Mouse (Mus musculus): ENCODE data around the gene Psma3. TPM values are rescaled to one million over a fixed set of nuclear protein-coding genes. Genes with fewer than 3 reads are reported as not detected.

Psma3 gene
- polyA plus RNA-seq, 1 experiment from 2014 or later: 468 TPM

- Histone ChIP-seq H3K27ac (no peak overlapping the region), H3K4me3 (no peak overlapping the region), H3K9ac (no peak overlapping the region), H3K36me3 (peaks cover 75% of the 10 kb centered on the region), H3K4me1 (no peaks in the 10 kb centered on the region), H3K9me3 (replicated peaks) (no peaks in the 10 kb centered on the region), H3K27me3 (replicated peaks) (no peaks in the 10 kb centered on the region), H3K4me2 (no peak overlapping the region)
- WGBS (ENCODE audit: insufficient replicate concordance): 93% methylated on average over 5 of the region's 5 CpGs
- no peak for ATAC-seq
These were observed 56.3 kb downstream of the Psma3 start for GRCm38 (mm10) chr12:71030722-71031121.

DNA sequence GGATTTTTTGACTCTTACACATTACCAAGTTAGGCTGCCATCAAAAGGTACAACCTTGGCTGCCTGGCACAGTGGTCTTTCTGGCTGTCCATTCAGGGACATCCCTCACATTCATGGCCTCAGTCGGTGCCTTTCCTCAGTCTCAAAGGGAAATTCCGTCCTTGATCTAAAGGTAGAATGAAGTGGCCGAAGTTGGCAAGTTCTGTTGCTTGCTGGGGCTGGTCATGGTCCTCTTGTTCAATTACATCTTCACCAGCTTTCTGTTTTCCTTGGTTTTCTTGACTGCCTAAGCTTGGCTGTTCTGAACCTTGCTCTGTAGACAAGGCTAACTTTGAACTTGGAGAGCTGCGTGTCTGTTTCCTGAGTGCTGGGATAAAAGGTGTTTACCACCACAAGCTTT lies 61.4 kb downstream of the Psma3 start:
- WGBS (ENCODE audit: insufficient replicate concordance): 89% methylated on average over 4 of the region's 4 CpGs
- no peaks in the 10 kb centered on the region for H3K9me3 ChIP-seq (replicated peaks)
- no peak for ATAC-seq
- no peak overlapping the region for H3K4me3 ChIP-seq
- H3K36me3 ChIP-seq: peaks cover 77% of the 10 kb centered on the region
- no peak overlapping the region for H3K27ac ChIP-seq
- H3K4me2 ChIP-seq: no peak overlapping the region
- H3K27me3 ChIP-seq (replicated peaks): no peaks in the 10 kb centered on the region
- no peak overlapping the region for H3K9ac ChIP-seq
- H3K4me1 ChIP-seq: peaks cover 14% of the 10 kb centered on the region

DNA sequence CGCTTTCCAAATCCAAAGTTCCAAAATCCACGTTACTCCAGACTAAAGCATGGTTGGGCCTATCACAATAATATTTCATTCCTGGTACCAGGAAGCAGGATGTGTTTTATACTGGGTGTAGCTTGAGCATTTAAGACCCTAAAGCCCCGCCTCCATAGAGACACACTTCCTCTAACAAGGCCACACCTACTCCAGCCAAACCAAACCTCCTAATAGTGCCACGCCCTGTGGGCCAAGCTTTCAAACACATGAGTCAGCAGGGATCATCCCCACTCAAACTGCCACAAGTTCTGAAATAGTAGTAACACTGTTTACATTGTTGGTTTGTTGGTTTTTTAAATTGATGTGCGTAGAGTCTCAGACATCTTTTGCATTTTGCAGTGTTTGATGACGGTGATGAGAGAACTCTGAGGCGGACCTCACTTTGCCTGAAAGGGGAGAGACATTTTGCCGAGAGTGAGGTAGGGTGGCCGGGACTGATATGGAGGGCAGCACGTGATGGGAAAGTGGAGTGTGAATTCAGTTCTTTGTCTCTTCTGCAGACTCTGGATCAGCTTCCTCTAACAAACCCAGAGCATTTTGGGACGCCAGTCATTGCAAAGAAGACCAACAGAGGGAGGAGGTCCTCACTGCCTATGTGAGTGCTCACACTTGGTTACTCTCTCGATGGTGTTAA lies 62.4 kb downstream of the Psma3 start:
- peak; percentile 85 for ATAC-seq
- WGBS (ENCODE audit: insufficient replicate concordance): 84% methylated on average over 12 of the region's 12 CpGs

GRCm38 (mm10) chr12:71040462-71040861 lies 66.0 kb downstream of the Psma3 start:
- H3K9me3 ChIP-seq (replicated peaks): no peaks in the 10 kb centered on the region
- ATAC-seq: no peak
- 76% methylated on average over 7 of the region's 7 CpGs for WGBS (ENCODE audit: insufficient replicate concordance)
- H3K4me1 ChIP-seq: peaks cover 14% of the 10 kb centered on the region
- H3K4me2 ChIP-seq: no peak overlapping the region
- no peak overlapping the region for H3K9ac ChIP-seq
- H3K4me3 ChIP-seq: no peak overlapping the region
- H3K27ac ChIP-seq: no peak overlapping the region
- H3K36me3 ChIP-seq: peaks cover 85% of the 10 kb centered on the region
- H3K27me3 ChIP-seq (replicated peaks): no peaks in the 10 kb centered on the region

More for the DNA sequence above, 62.4 kb downstream of the Psma3 start:
- H3K27me3 ChIP-seq (replicated peaks): no peaks in the 10 kb centered on the region
- H3K9ac ChIP-seq: no peak overlapping the region
- H3K27ac ChIP-seq: peak overlapping the region; percentile 31; the same call in 1 of the 2 replicates
- peaks cover 83% of the 10 kb centered on the region for H3K36me3 ChIP-seq
- peaks cover 14% of the 10 kb centered on the region for H3K4me1 ChIP-seq
- no peak overlapping the region for H3K4me3 ChIP-seq
- H3K9me3 ChIP-seq (replicated peaks): no peaks in the 10 kb centered on the region
- H3K4me2 ChIP-seq: no peak overlapping the region

GRCm38 (mm10) chr12:71042451-71042850 lies 68.0 kb downstream of the Psma3 start:
- no peaks in the 10 kb centered on the region for H3K9me3 ChIP-seq (replicated peaks)
- 0 out of 2 replicates have a peak, but pooled peaks cover 3% of the 10 kb centered on the region for H3K4me1 ChIP-seq
- no peak for ATAC-seq
- no peak overlapping the region for H3K9ac ChIP-seq
- H3K36me3 ChIP-seq: peaks cover 84% of the 10 kb centered on the region
- H3K27ac ChIP-seq: no peak overlapping the region
- WGBS (ENCODE audit: insufficient replicate concordance): 84% methylated on average over 1 of the region's 1 CpGs
- no peak overlapping the region for H3K4me3 ChIP-seq
- no peaks in the 10 kb centered on the region for H3K27me3 ChIP-seq (replicated peaks)
- no peak overlapping the region for H3K4me2 ChIP-seq

DNA sequence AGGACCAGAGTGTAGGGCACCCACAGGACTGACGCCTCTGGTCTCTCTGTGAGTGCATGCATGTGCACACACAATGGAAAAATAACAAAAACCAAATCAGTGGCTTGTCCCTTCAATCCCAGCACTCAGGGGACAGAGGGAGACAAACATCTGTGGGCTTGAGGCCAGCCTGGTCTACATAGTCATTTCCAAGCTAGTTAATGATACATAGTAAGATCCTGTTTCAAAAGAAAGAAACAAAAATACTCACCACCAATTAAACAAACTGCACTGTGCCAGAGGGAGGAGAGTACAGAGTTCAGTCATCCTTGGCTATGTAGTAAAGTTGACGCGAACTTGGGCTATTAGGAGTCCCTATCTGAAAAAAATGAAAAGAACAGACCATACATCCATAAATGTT lies 69.2 kb downstream of the Psma3 start:
- peaks cover 77% of the 10 kb centered on the region for H3K36me3 ChIP-seq
- 86% methylated on average over 3 of the region's 3 CpGs for WGBS (ENCODE audit: insufficient replicate concordance)
- H3K27ac ChIP-seq: no peak overlapping the region
- no peaks in the 10 kb centered on the region for H3K27me3 ChIP-seq (replicated peaks)
- no peak overlapping the region for H3K4me3 ChIP-seq
- ATAC-seq: no peak
- H3K4me1 ChIP-seq: 0 out of 2 replicates have a peak, but pooled peaks cover 3% of the 10 kb centered on the region
- no peaks in the 10 kb centered on the region for H3K9me3 ChIP-seq (replicated peaks)
- no peak overlapping the region for H3K9ac ChIP-seq
- H3K4me2 ChIP-seq: no peak overlapping the region

DNA sequence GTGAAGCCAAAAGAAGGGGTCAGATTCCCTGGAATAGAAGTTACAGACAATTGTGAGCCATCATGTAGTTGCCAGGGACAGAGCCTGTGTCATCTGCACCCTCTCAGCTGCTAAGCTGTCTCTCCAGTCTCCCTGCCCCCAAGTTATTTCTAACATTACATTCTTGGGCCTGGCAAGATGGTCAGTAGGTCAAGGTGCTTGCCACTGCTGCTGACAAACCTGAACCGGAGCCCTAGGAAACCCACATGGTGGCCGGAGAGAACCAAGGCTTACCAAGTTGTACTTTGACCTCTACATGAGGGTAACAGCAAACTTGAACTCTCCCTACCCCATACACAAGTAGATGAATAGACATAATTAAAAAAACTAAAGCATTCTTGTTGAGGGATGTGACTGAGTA lies 70.1 kb downstream of the Psma3 start:
- no peak overlapping the region for H3K4me3 ChIP-seq
- ATAC-seq: no peak
- H3K9me3 ChIP-seq (replicated peaks): no peaks in the 10 kb centered on the region
- H3K4me2 ChIP-seq: no peak overlapping the region
- no peaks in the 10 kb centered on the region for H3K27me3 ChIP-seq (replicated peaks)
- WGBS (ENCODE audit: insufficient replicate concordance): 79% methylated on average over 2 of the region's 2 CpGs
- no peak overlapping the region for H3K27ac ChIP-seq
- 0 out of 2 replicates have a peak, but pooled peaks cover 3% of the 10 kb centered on the region for H3K4me1 ChIP-seq
- peaks cover 71% of the 10 kb centered on the region for H3K36me3 ChIP-seq
- H3K9ac ChIP-seq: no peak overlapping the region

Other genes with a start within 250 kb of the Psma3 start
- gene Frmd6, start 149.1 kb upstream of the Psma3 start, polyA plus RNA-seq (2016; fragmentation: Nextera tagmentation; extraction: Ambion mirVana): 5.0 and 5.3 TPM in 2 replicates
- 130 and 134 TPM in 2 replicates for gene Actr10, start 36.8 kb upstream of the Psma3 start, polyA plus RNA-seq (2016; fragmentation: Nextera tagmentation; extraction: Ambion mirVana)
- gene Arid4a, start 41.4 kb downstream of the Psma3 start, polyA plus RNA-seq (2016; fragmentation: Nextera tagmentation; extraction: Ambion mirVana): 23.4 and 24.1 TPM in 2 replicates
- not detected in 2 replicates for gene Tomm20l, start 136.8 kb downstream of the Psma3 start, polyA plus RNA-seq (2016; fragmentation: Nextera tagmentation; extraction: Ambion mirVana)
- gene Timm9, start 162.1 kb downstream of the Psma3 start, polyA plus RNA-seq (2016; fragmentation: Nextera tagmentation; extraction: Ambion mirVana): 77.2 and 84.2 TPM in 2 replicates
- 7.3 and 8.0 TPM in 2 replicates for gene 2700049A03Rik, start 162.2 kb downstream of the Psma3 start, polyA plus RNA-seq (2016; fragmentation: Nextera tagmentation; extraction: Ambion mirVana)